ENCODE assay signal across 14 mouse cellular contexts in genomic region chr4:103299342-103299741, GRCm38 (mm10). TPM values are rescaled to one million over a fixed set of nuclear protein-coding genes. Genes with fewer than 3 reads are reported as not detected.
DNase-seq lines count a peak whose midpoint lies in the region; ATAC-seq and TF ChIP-seq lines count a peak whose summit lies in the region.
"Had no signal": no experiment of that assay in that cellular context is flagged by ENCODE, and none has a peak within 500 bp of the region (broad histone marks: within the 10 kb centered on the region; RNA-seq: fewer than 3 reads in every experiment).

No protein-coding gene starts in this region.

- intact Hi-C loops in heart, adult 2 months (cut with DNase I) = no loop called here
- intact Hi-C loops in heart, postnatal 36 days (cut with DNase I) = no loop called here

- no peaks in the 10 kb centered on the region for H3K79me2 ChIP-seq in heart, adult 2 months (replicated peaks; ENCODE audit: control insufficient read depth, insufficient read depth, low read length)

- H3K4me1 ChIP-seq in heart, adult 2 months (ENCODE audit: control insufficient read depth, insufficient read depth, low read length) = no peaks in the 10 kb centered on the region
- H3K4me1 ChIP-seq in lung, embryonic 14.5 days (ENCODE audit: insufficient read depth) = no peaks in the 10 kb centered on the region
- H3K4me1 ChIP-seq in olfactory bulb, adult 2 months (ENCODE audit: control insufficient read depth, insufficient read depth, low read length) = peaks cover 4% of the 10 kb centered on the region
- H3K4me1 ChIP-seq: midbrain, embryonic 12.5 days had no signal

- H3K27ac ChIP-seq in heart, adult 2 months = no peak overlapping the region
- no peak overlapping the region for H3K27ac ChIP-seq in lung, embryonic 14.5 days (ENCODE audit: low read depth)
- H3K27ac ChIP-seq in olfactory bulb, adult 2 months (ENCODE audit: insufficient read depth, low read depth, low read length) = no peak overlapping the region
- H3K27ac ChIP-seq: midbrain, embryonic 12.5 days had no signal

- TF ChIP-seq POLR2A in heart, adult 2 months (IDR thresholded peaks at IDR 0.05; ENCODE audit: insufficient read depth, low read depth, low read length) = no peak
- TF ChIP-seq POLR2A in olfactory bulb, adult 2 months (IDR thresholded peaks at IDR 0.05; ENCODE audit: insufficient read depth, low read depth, low read length) = no peak

- H3K4me3 ChIP-seq in heart, adult 2 months = no peak overlapping the region
- no peak overlapping the region for H3K4me3 ChIP-seq in lung, embryonic 14.5 days (ENCODE audit: low read depth, low read length)
- H3K4me3 ChIP-seq in olfactory bulb, adult 2 months (ENCODE audit: insufficient read depth, low read depth, low read length) = 0 out of 2 replicates have a peak overlapping the region, but pooled peaks have one; percentile 18
- H3K4me3 ChIP-seq: midbrain, embryonic 12.5 days had no signal

- peaks cover 1% of the 10 kb centered on the region; the same call in 1 of the 2 replicates for H3K27me3 ChIP-seq in heart, adult 2 months (ENCODE audit: control insufficient read depth, insufficient read depth, low read length)
- no peaks in the 10 kb centered on the region for H3K27me3 ChIP-seq in lung, embryonic 14.5 days (ENCODE audit: insufficient read depth, low read length)
- H3K27me3 ChIP-seq: midbrain, embryonic 12.5 days had no signal

- peak; percentile 36 for TF ChIP-seq CTCF in heart, adult 2 months (IDR thresholded peaks at IDR 0.05)
- TF ChIP-seq CTCF in lung, embryonic 14.5 days (IDR thresholded peaks at IDR 0.05; ENCODE audit: low read depth) = no peak
- TF ChIP-seq CTCF in olfactory bulb, adult 2 months (IDR thresholded peaks at IDR 0.05; ENCODE audit: insufficient read depth, low read depth, low read length) = no peak

- no peaks in the 10 kb centered on the region for H3K36me3 ChIP-seq in heart, adult 2 months (ENCODE audit: control insufficient read depth, insufficient read depth, low read length)
- no peaks in the 10 kb centered on the region for H3K36me3 ChIP-seq in lung, embryonic 14.5 days (ENCODE audit: insufficient read depth)
- H3K36me3 ChIP-seq: midbrain, embryonic 12.5 days had no signal

- H3K9me3 ChIP-seq in lung, embryonic 14.5 days (ENCODE audit: low read depth, low read length) = no peaks in the 10 kb centered on the region
- H3K9me3 ChIP-seq: midbrain, embryonic 12.5 days had no signal

- TF ChIP-seq EP300 in heart, adult 2 months (IDR thresholded peaks at IDR 0.05; ENCODE audit: insufficient read depth, low read depth, low read length) = no peak

- ATAC-seq in lung, embryonic 14.5 days (ENCODE audit: insufficient read depth) = no peak
- no peak for ATAC-seq in inflammation-experienced regulatory T-cells, adult 6 months

- H3K9ac ChIP-seq in heart, adult 2 months (ENCODE audit: low read depth, low read length) = no peak overlapping the region
- H3K9ac ChIP-seq in lung, embryonic 14.5 days = no peak overlapping the region
- H3K9ac ChIP-seq: midbrain, embryonic 12.5 days had no signal

- no peak for DNase-seq in heart, adult 2 months
- no peak for DNase-seq in heart, postnatal 36 days
- peak; percentile 67 for DNase-seq in lung, embryonic 14.5 days
- no peak for DNase-seq in lung, postnatal 36 days
- peak; percentile 20 to 41 for DNase-seq in frontal cortex, postnatal 36 days (ENCODE audit: low spot score in 2 of 2)
- DNase-seq in spleen, adult 12 weeks (ENCODE audit: low spot score) = no peak
- DNase-seq: adrenal gland, adult 8-10 months; thymus, postnatal 36 days had no signal

- 54% methylated on average over 10 of the region's 10 CpGs for WGBS in heart, adult 2 months
- WGBS in lung, embryonic 14.5 days = 44% methylated on average over 10 of the region's 10 CpGs
- WGBS in olfactory bulb, adult 2 months = 23% methylated on average over 10 of the region's 10 CpGs

- H3K4me2 ChIP-seq in lung, embryonic 14.5 days = no peak overlapping the region; the same call in 1 of the 2 replicates
- H3K4me2 ChIP-seq: midbrain, embryonic 12.5 days had no signal

RNA-seq across cellular contexts. Expression of gene 4921539E11Rik, which starts 8.7 kb away (rescaled TPM):
- not detected for total RNA-seq in heart, adult 2 months (2021)
- polyA plus RNA-seq in heart, adult 2 months (2012; rRNA removed) = not detected in 2 replicates
- total RNA-seq in heart, postnatal 36 days (2021) = not detected
- polyA plus RNA-seq in lung, embryonic 14.5 days (2014; fragmentation: Nextera tagmentation; extraction: Ambion mirVana) = not detected in 2 replicates
- polyA plus RNA-seq in olfactory bulb, adult 2 months (2012; ENCODE audit: insufficient read depth, insufficient read length, low replicate concordance, missing spikeins) = not detected in 2 replicates
- not detected for polyA plus RNA-seq in inflammation-experienced regulatory T-cells, adult 6 months (2017; shearing (Covaris generic))
- total RNA-seq: adrenal gland, adult 8-10 months; heart, postnatal 14 days had no signal
- polyA plus RNA-seq: forebrain, embryonic 11.5 days; limb, embryonic 11.5 days; midbrain, embryonic 12.5 days had no signal

RNA-seq across cellular contexts. Expression of gene Oma1, which starts 14.3 kb away (rescaled TPM):
- 10 to 100 TPM; 33.0 to 40.1 TPM for total RNA-seq in heart, adult 2 months (2021)
- polyA plus RNA-seq in heart, adult 2 months (2012; rRNA removed) = 20.4 and 44.8 TPM in 2 replicates
- total RNA-seq in heart, postnatal 36 days (2021) = 10 to 100 TPM; 27.9 to 36.5 TPM
- 18.9 and 21.8 TPM in 2 replicates for polyA plus RNA-seq in lung, embryonic 14.5 days (2014; fragmentation: Nextera tagmentation; extraction: Ambion mirVana)
- polyA plus RNA-seq in olfactory bulb, adult 2 months (2012; ENCODE audit: insufficient read depth, insufficient read length, low replicate concordance, missing spikeins) = not detected in 2 replicates
- polyA plus RNA-seq in inflammation-experienced regulatory T-cells, adult 6 months (2017; shearing (Covaris generic)) = 10 to 100 TPM; 21.6 to 35.0 (median 28.3) TPM

Comparison
In these comparisons a context has a peak if more than half of its experiments do, and no peak if none do; other contexts are left out.
1. DNase-seq: peak in lung, embryonic 14.5 days (single experiment) and frontal cortex, postnatal 36 days (2 of 2); none in heart, adult 2 months (0 of 2), heart, postnatal 36 days (0 of 2), lung, postnatal 36 days (single experiment) and spleen, adult 12 weeks (single experiment).
2. RNA of gene Oma1, which starts 14.3 kb away (polyA plus RNA-seq): 21.6 to 35.0 TPM in inflammation-experienced regulatory T-cells, adult 6 months, 18.9 to 21.8 TPM in lung, embryonic 14.5 days and 20.4 to 44.8 TPM in heart, adult 2 months; not detected in olfactory bulb, adult 2 months; every median in the first group is over 10 times any median in the second.